Mouse (Mus musculus): Measurements from ENCODE around the gene Gm9736. TPM values are rescaled to one million over a fixed set of nuclear protein-coding genes. Genes with fewer than 3 reads are reported as not detected.
"Not testable (repeated sequence)": the region's sequence is repeated elsewhere in the genome, so short reads cannot be mapped to it uniquely, and the experiment has no call there.

The Gm9736 gene
- polyA plus RNA-seq, 1 experiment from 2014 or later = not detected

DNA sequence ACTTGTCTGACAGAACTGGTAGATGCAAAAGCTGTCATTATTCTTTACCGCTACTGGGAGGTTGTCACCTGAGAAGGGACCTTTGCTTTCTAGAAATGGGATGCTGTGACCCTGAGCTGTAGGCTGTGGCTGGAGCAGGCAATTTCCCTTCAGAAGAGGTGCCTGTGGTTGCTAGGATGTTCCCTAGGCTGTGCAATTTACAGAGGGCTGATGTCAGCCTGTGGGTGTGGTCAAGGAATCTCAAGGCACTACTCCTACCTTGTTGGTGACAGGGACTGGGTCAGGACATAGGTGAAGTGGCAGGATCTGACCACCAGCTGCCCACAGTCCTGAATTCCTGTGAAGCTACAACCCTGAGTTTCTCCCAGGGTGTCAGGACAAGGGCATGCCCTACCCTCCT lies 18.6 kb upstream of the Gm9736 start:
- Histone ChIP-seq H3K4me2 (no peak overlapping the region), H3K4me1 (replicated peaks) (no peaks in the 10 kb centered on the region), H3K9ac (no peak overlapping the region), H3K36me3 (no peaks in the 10 kb centered on the region), H3K9me3 (no peaks in the 10 kb centered on the region), H3K4me3 (no peak overlapping the region), H3K27ac (replicated peaks) (no peak overlapping the region), H3K27me3 (no peaks in the 10 kb centered on the region)
- WGBS = 86% methylated on average over 1 of the region's 1 CpGs
- ATAC-seq (ENCODE audit: low FRiP score, low read depth) = no peak

DNA sequence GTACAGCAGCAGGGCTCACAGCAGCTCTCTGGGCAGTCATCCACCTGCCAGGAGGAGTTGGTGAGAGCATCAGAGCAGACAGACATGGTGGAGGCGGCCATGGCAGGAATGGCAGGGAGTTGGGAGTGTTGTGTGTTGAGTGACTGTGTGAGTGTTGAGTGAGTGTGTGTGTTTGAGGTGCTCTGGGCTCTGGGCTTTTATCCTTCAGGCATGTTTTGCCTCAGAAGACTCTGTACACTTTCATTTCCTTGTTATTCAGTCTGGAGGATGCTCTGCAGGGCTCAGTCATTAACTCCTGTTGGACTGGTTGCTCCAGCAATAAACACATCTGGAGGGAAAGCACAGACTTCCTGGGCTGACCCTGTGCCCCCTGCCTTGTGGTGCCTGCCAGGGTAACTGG lies 8.4 kb upstream of the Gm9736 start, which contains the start of gene Gm3233:
TSS of gene Gm3233 (minus strand) at position 101 of the 400 bp plus-strand sequence.
- not testable (repeated sequence) for H3K9me3 ChIP-seq; ATAC-seq (ENCODE audit: low FRiP score, low read depth)

DNA sequence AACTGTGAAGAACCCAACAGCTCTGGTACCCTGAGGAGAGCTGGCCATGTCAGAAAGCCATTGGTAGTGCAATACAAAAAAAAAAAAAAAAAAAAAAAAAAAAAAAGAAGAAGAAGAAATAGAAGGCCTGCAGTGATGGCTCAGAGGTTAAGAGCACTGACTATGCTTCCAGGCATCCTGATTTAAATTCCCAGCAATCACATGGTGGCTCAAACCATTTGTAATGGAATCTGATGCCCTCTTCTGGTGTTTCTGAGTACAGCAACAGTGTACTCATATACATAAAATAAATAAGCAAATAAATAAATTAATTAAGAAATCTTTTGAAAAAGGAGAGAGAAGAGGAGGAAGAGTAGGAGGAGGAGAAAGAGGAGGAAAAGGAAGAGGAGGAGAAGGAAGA lies 2.3 kb upstream of the Gm9736 start:
- H3K27ac ChIP-seq (replicated peaks) = no peak overlapping the region
- no peak overlapping the region for H3K4me2 ChIP-seq
- no peak for ATAC-seq (ENCODE audit: low FRiP score, low read depth)
- no peaks in the 10 kb centered on the region for H3K27me3 ChIP-seq
- H3K9ac ChIP-seq = no peak overlapping the region
- H3K9me3 ChIP-seq = no peaks in the 10 kb centered on the region
- H3K4me3 ChIP-seq = no peak overlapping the region
- H3K36me3 ChIP-seq = no peaks in the 10 kb centered on the region
- no peaks in the 10 kb centered on the region for H3K4me1 ChIP-seq (replicated peaks)

More for the DNA sequence above, 8.4 kb upstream of the Gm9736 start, which contains the start of gene Gm3233:
- H3K4me1 ChIP-seq (replicated peaks); H3K9ac ChIP-seq; H3K4me3 ChIP-seq; H3K27ac ChIP-seq (replicated peaks); H3K4me2 ChIP-seq; H3K27me3 ChIP-seq; H3K36me3 ChIP-seq: not testable (repeated sequence)
- WGBS = 50% methylated on average over 1 of the region's 1 CpGs

DNA sequence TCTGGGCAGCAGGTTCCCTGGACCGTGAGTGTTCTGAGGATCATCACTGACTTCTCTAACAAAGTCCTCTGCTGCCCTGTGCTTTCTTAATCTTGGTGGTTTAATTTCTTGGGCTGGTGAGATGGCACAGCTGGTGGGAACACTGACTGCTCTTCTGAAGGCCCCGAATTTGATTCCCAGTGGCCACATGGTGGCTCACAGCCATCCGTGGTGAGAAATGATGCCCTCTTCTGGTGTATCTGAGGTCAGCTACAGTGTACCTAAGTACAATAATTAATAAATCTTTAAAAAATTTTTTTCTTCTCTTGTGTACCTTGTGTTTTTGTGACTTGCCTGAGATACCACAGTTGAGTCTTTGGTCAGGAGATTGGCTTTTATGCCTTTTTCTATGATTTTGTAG lies 1.2 kb upstream of the Gm9736 start:
- H3K4me2 ChIP-seq; H3K36me3 ChIP-seq; ATAC-seq (ENCODE audit: low FRiP score, low read depth); H3K4me1 ChIP-seq (replicated peaks); H3K4me3 ChIP-seq; H3K9me3 ChIP-seq; H3K9ac ChIP-seq; H3K27me3 ChIP-seq; H3K27ac ChIP-seq (replicated peaks): not testable (repeated sequence)
- 61% methylated on average over 3 of the region's 3 CpGs for WGBS

DNA sequence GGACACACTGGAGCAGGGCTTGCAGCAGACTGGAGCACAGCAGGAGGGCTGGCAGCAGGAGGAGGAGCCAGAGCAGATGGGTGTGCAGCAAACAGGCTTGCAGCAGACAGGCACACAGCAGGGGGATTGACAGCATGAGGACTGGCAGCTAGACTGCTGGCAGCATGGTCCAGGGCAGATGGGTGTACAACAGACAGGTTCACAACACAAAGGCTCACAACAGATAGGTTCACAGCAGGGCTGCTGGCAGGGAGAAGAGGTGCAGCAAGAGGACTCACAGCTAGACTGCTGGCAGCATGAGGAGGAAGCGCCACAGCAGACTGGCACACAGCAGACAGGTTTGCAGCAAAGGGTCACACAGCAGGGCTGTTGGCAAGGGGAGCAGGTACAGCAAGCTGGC lies 468 bp downstream of the Gm9736 start:
- ATAC-seq (ENCODE audit: low FRiP score, low read depth); H3K9ac ChIP-seq: not testable (repeated sequence)
- 59% methylated on average over 1 of the region's 1 CpGs for WGBS

DNA sequence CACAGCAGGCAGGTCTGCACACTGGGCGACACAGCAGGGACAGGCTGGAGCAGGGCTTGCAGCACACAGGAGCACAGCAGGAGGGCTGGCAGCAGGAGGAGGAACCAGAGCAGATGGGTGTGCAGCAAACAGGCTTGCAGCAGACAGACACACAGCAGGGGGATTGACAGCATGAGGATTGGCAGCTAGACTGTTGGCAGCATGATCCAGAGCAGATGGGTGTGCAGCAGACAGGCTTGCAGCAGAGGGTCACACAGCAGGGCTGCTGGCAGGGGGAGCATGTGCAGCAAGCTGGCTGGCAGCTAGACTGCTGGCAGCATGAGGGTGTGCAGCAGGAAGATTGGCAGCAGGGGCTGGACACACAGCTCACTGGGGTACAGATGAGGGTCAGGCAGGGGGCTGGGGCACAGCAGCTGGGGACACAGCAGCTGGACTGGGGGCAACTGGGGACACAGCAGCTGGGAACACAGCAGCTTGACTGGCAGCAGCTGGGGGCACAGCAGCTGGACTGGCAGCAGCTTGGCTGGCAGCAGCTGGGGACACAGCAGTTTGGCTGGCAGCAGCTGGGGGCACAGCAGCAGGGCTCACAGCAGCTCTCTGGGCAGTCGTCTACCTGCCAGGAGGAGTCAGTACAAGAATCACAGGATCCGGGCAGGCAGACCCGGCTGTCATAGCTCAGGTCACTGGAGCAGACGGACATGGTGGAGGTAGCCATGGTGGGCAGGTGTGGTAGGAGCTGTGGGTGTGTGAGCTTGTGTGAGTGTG lies 9.0 kb downstream of the Gm9736 start, which contains the start of gene Gm18596:
TSS of gene Gm18596 (minus strand) at position 715 of the 765 bp plus-strand sequence.
- H3K36me3 ChIP-seq; H3K4me1 ChIP-seq (replicated peaks); H3K27ac ChIP-seq (replicated peaks); ATAC-seq (ENCODE audit: low FRiP score, low read depth); H3K9me3 ChIP-seq; H3K4me3 ChIP-seq; H3K9ac ChIP-seq; H3K27me3 ChIP-seq; H3K4me2 ChIP-seq: not testable (repeated sequence)
- 46% methylated on average over 5 of the region's 5 CpGs for WGBS

More for the DNA sequence above, 468 bp downstream of the Gm9736 start:
- H3K27me3 ChIP-seq; H3K9me3 ChIP-seq; H3K4me2 ChIP-seq; H3K4me3 ChIP-seq; H3K27ac ChIP-seq (replicated peaks); H3K4me1 ChIP-seq (replicated peaks); H3K36me3 ChIP-seq: not testable (repeated sequence)

DNA sequence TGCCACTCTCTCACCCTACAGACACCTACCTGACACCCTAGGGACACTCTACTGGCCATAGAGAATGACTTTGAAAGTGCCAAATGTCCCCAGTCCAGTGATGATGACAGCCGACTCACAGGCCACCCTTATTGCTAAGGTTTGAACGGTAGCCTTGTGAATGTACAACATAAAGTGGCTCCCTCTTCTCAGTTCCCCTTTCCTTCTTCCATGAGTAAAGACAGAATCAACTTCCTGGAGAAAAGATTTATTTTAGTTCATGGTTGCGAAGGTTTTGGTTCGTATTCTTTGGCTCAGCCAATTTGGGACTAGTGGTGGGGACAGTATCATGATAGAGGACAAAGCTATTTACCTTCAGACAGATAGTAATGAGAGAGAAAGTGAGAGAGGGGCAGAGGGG lies 12.2 kb downstream of the Gm9736 start:
- no peak for ATAC-seq (ENCODE audit: low FRiP score, low read depth)
- no peak overlapping the region for H3K9ac ChIP-seq
- no peak overlapping the region for H3K27ac ChIP-seq (replicated peaks)
- no peaks in the 10 kb centered on the region for H3K4me1 ChIP-seq (replicated peaks)
- no peaks in the 10 kb centered on the region for H3K36me3 ChIP-seq
- H3K9me3 ChIP-seq = no peaks in the 10 kb centered on the region
- no peak overlapping the region for H3K4me3 ChIP-seq
- 94% methylated on average over 4 of the region's 4 CpGs for WGBS
- no peaks in the 10 kb centered on the region for H3K27me3 ChIP-seq
- no peak overlapping the region for H3K4me2 ChIP-seq

DNA sequence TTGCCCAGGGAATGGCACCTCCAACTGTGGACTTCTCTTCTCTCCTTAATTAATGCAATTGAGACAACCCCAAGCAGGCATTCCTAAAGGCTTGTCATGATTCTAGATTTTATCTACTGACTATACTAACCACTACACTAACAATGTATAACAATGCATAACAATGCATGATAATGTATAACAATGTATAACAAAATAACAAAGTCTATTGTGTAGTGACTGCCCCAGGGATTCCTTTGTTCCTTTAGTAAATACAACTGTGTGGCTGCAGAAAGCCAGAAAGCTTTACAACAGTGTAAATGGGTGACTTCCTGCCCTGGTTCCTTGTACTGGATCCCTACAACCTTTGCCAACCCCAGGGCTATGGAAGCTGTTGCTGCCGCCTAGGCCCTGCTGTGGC lies 15.2 kb downstream of the Gm9736 start:
- Histone ChIP-seq H3K4me3 (no peak overlapping the region), H3K9me3 (no peaks in the 10 kb centered on the region), H3K36me3 (no peaks in the 10 kb centered on the region), H3K27me3 (no peaks in the 10 kb centered on the region), H3K4me1 (replicated peaks) (no peaks in the 10 kb centered on the region), H3K4me2 (no peak overlapping the region), H3K27ac (replicated peaks) (no peak overlapping the region), H3K9ac (no peak overlapping the region)
- 85% methylated on average over 1 of the region's 1 CpGs for WGBS
- ATAC-seq (ENCODE audit: low FRiP score, low read depth) = no peak

DNA sequence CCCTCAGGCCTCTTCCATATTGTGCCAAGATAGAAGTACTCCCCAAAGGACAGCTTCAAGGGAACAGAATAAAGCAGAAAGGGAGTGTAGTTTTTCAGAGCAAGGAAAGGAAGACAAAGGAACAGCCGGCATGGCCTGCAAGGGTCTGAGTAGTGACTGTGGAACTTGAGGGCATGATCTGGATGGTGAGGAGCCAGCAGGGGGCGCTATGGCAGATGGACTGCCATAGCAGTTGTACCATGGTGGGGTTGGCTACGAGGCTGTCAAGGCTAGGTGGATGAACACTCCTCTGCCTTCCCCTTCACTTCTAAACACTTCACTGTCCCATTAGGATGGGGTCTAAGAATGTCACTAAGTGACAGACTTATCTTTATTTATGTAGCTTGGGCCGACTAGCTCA lies 21.9 kb downstream of the Gm9736 start:
- Histone ChIP-seq H3K36me3 (no peaks in the 10 kb centered on the region), H3K9ac (no peak overlapping the region), H3K27ac (replicated peaks) (no peak overlapping the region), H3K4me3 (no peak overlapping the region), H3K4me1 (replicated peaks) (no peaks in the 10 kb centered on the region), H3K4me2 (no peak overlapping the region), H3K9me3 (no peaks in the 10 kb centered on the region), H3K27me3 (no peaks in the 10 kb centered on the region)
- whole genome bisulfite sequencing = 56% methylated on average over 4 of the region's 4 CpGs
- no peak for ATAC-seq (ENCODE audit: low FRiP score, low read depth)

DNA sequence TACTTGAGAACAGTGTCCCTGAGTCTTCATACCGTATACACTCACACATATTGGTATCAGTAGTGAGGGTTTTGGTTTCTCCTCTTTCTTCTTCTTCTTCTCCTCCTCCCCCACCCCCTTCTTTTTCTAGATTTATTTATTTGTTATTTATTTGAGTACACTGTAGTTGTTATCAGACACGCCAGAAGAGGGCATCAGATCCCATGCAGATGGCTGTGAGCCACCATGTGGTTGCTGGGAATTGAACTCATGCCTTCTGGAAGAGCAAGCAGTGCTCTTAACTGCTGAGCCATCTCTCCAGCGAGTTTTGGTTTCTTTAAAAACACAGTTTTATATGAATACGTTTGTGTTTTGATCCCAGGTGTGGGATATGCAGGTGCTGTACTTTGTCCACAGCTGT lies 22.9 kb downstream of the Gm9736 start:
- H3K4me3 ChIP-seq = no peak overlapping the region
- no peaks in the 10 kb centered on the region for H3K36me3 ChIP-seq
- H3K9me3 ChIP-seq = no peaks in the 10 kb centered on the region
- no peak for ATAC-seq (ENCODE audit: low FRiP score, low read depth)
- no peak overlapping the region for H3K9ac ChIP-seq
- no peak overlapping the region for H3K27ac ChIP-seq (replicated peaks)
- 71% methylated on average over 4 of the region's 4 CpGs for WGBS
- H3K27me3 ChIP-seq = no peaks in the 10 kb centered on the region
- H3K4me2 ChIP-seq = no peak overlapping the region
- H3K4me1 ChIP-seq (replicated peaks) = no peaks in the 10 kb centered on the region

DNA sequence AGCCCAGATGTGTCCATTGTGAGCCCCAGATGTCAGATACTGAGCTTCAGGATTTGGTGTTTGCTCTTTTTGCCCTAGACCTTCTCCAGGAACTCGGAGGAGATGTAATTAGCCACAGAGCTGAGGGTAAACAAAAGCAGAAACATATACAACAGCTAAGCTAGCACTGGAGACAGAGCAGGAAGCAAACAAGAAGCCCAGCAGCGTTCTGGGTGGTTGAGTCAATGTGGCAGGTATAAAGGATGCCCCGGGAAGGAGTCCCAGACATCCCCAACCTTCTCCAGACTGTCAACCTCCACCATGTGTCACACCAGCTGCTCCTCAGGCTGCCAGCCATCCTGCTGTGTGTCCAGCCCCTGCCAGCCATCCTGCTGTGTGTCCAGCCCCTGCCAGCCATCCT lies 25.0 kb downstream of the Gm9736 start, which contains the start of gene Gm10100:
TSS of gene Gm10100 (plus strand) at position 301 of the 400 bp plus-strand sequence.
- no peak for ATAC-seq (ENCODE audit: low FRiP score, low read depth)
- Histone ChIP-seq H3K27me3 (no peaks in the 10 kb centered on the region), H3K36me3 (no peaks in the 10 kb centered on the region), H3K4me2 (no peak within 1 kb of the TSS), H3K9ac (no peak within 1 kb of the TSS), H3K4me3 (no peak within 1 kb of the TSS), H3K9me3 (no peaks in the 10 kb centered on the region), H3K27ac (replicated peaks) (no peak within 1 kb of the TSS), H3K4me1 (replicated peaks) (no peaks in the 10 kb centered on the region)
- 36% methylated on average over 3 of the region's 3 CpGs for WGBS

DNA sequence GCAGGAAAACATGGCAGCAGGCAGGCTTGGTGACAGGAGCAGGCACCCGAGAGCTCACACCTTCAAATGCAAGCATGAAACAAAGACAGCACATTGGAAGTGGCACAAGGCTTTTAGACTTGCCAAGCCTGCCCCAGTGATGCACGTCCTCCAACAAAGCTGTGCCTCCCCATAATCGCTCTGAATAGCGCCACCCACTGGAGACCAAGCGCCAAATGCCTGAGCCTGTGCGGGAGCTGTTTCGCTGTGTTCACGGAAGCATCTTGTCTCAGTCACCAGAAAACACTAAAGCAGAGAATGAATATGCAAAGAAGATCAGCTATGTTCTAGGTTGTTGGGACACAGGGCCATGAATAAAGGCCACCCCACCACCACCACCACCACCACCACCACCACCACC lies 26.3 kb downstream of the Gm9736 start:
- 76% methylated on average over 8 of the region's 8 CpGs for WGBS
- H3K36me3 ChIP-seq = no peaks in the 10 kb centered on the region
- no peak for ATAC-seq (ENCODE audit: low FRiP score, low read depth)
- no peaks in the 10 kb centered on the region for H3K9me3 ChIP-seq
- H3K4me3 ChIP-seq = no peak overlapping the region
- no peak overlapping the region for H3K4me2 ChIP-seq
- no peaks in the 10 kb centered on the region for H3K27me3 ChIP-seq
- H3K9ac ChIP-seq = no peak overlapping the region
- H3K27ac ChIP-seq (replicated peaks) = no peak overlapping the region
- H3K4me1 ChIP-seq (replicated peaks) = no peaks in the 10 kb centered on the region

DNA sequence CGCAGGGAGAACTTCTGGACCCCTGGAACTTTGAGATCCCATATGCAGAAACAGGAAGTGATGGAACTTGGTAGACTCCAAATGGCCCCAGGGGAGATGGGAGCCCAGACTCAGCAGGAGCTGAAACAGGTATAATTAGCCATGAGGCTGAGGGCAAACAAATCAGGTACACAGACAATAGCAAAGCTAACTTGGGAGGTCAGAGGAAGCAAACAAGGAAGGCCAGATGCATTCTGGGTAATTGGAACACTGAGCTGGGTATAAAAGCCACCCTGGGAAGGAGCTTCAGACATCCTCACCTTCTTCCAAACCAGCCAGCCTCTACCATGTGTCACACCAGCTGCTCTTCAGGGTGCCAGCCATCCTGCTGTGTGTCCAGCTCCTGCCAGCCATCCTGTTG lies 30.9 kb downstream of the Gm9736 start, which contains the start of gene Krtap12-1:
TSS of gene Krtap12-1 (plus strand) at position 301 of the 400 bp plus-strand sequence.
- WGBS = 84% methylated on average over 1 of the region's 1 CpGs
- H3K27ac ChIP-seq (replicated peaks); H3K9me3 ChIP-seq; H3K4me2 ChIP-seq; ATAC-seq (ENCODE audit: low FRiP score, low read depth); H3K4me1 ChIP-seq (replicated peaks); H3K36me3 ChIP-seq; H3K27me3 ChIP-seq; H3K4me3 ChIP-seq; H3K9ac ChIP-seq: not testable (repeated sequence)

All from hindbrain, embryonic 15.5 days (tissue).